Mouse (Mus musculus) olfactory bulb, adult 2 months (tissue): Measurements from ENCODE around the gene Agfg1.

Experiments used
- CTCF ChIP-seq: fragments of 200-500 bp; IDR thresholded peaks from 2 replicates; pipeline ENCODE4 v1.5.1; 2012; ENCODE audit warnings: low read depth, mild to moderate bottlenecking, low read length, moderate library complexity; ENCODE audit not compliant: insufficient read depth
- POLR2A ChIP-seq: fragments of 200-500 bp; IDR thresholded peaks from 2 replicates; pipeline ENCODE4 v1.6.1; 2012; ENCODE audit warnings: mild to moderate bottlenecking, low read depth, low read length, moderate library complexity; ENCODE audit not compliant: insufficient read depth

DNA sequence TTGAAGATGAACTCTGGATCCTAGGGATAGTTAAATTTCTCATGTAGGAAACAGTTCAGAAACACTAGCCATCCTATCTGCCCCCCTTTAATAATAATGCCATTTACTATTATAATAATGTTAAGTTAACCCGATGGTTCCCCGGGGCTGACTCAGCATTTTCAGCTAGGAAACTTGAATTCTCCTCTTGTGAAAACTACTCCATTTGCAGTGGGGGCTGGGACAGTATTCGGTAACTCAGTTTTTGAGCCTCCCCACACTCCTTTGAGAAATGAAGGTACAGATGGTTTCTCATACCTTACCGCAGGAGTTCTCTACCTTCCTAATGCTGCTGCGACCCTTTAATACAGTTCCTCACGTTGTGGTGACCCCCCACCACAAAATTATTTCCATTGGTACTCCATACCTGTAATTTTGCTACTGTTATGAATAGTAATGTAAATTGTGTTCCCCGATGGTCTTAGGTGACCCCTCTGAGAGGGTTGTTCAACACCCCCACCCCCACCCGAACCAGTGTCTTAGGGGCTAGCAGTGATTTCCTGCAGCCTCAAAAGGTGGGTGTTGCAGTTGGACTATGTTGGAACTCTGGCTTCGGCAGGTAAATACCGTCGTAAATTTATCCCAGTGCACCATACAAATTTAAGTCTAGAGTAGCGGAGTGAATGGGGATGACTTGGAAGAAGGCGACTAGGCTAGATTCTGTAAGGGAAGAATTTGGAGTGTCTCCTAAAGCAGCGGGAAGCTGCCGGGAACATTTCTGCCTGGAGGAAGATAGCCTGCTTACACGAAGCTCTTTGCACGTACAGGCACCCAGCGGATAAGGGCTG, 601 bp upstream of the Agfg1 start:
- TF ChIP-seq CTCF = no peak
- no peak for TF ChIP-seq POLR2A
